Mouse (Mus musculus) kidney, embryonic 16.5 days (tissue): ENCODE data around the gene Gdf9. TPM values are rescaled to one million over a fixed set of nuclear protein-coding genes. Genes with fewer than 3 reads are reported as not detected.

Source experiments
- ATAC-seq: fragments of 200-750 bp; cut with Nextera tagmentation; 2 replicates; pipeline ENCODE4 v1.8.0; 2017; ENCODE audit warnings: moderate TSS enrichment; ENCODE audit not compliant: low FRiP score, low TSS enrichment
- H3K27ac ChIP-seq: fragments of 300-500 bp; sonication (generic); 2 replicates; pipeline ENCODE4 v1.5.1; 2014; ENCODE audit warnings: low read length
- H3K27me3 ChIP-seq: fragments of 300-500 bp; sonication (generic); 2 replicates; pipeline ENCODE4 v1.6.1; 2014; ENCODE audit warnings: low read length, control low read depth, mixed read lengths; ENCODE audit not compliant: insufficient read depth
- H3K36me3 ChIP-seq: fragments of 300-500 bp; sonication (generic); 2 replicates; pipeline ENCODE4 v1.6.1; 2014; ENCODE audit warnings: low read length, control low read depth, mixed read lengths; ENCODE audit not compliant: insufficient read depth
- H3K4me1 ChIP-seq: fragments of 300-500 bp; sonication (generic); 2 replicates; pipeline ENCODE4 v1.6.1; 2014; ENCODE audit warnings: low read length, control low read depth, mixed read lengths; ENCODE audit not compliant: insufficient read depth
- H3K4me2 ChIP-seq: fragments of 300-500 bp; sonication (generic); replicated peaks from 2 replicates; pipeline ENCODE4 v1.6.1; 2014; ENCODE audit warnings: low read depth, low read length
- H3K4me3 ChIP-seq: fragments of 300-500 bp; sonication (generic); 2 replicates; pipeline ENCODE4 v1.5.1; 2014; ENCODE audit warnings: mild to moderate bottlenecking, low read length
- H3K9ac ChIP-seq: fragments of 300-500 bp; sonication (generic); replicated peaks from 2 replicates; pipeline ENCODE4 v1.6.1; 2014; ENCODE audit warnings: low read length
- H3K9me3 ChIP-seq: fragments of 300-500 bp; sonication (generic); 2 replicates; pipeline ENCODE4 v1.6.1; 2016; ENCODE audit warnings: low read length, control low read depth
- WGBS: fragments of 180-500 bp; shearing (Covaris S2); extraction: QIAGEN DNeasy Blood & Tissue Kit; methylation state at CpG from one replicate; pipeline ENCODE4 v1.1.7; 2014; 5-methylcytosine and 5-hydroxymethylcytosine counted together
- polyA plus RNA-seq: library from polyadenylated mRNA; unstranded; fragments of >200 nt; fragmentation: Nextera tagmentation; extraction: Ambion mirVana; gene quantifications from 2 replicates; pipeline ENCODE4 v1.2.1, GENCODE M21; 2015

Gene Gdf9
- polyA plus RNA-seq, 1 experiment from 2014 or later = 1.2 TPM

DNA sequence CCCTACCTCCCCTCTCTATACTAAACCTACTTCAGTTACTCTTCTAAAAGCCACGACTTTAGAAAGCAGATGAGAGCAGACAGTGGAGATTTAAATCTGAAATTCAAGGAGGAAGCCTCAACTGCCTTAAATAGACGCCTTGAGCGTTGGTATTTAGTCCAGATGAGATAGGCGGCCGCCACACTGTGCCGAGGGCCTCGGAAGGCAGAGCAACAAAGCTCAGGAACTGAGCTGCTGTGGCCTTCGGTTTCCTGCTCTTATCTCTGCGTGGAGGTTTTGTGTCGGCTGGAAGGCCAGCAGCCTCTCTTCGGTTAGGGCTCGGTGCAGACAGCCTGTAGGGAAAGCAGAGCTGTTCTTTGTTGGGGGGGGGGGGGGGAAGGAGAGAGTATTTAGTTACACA, 11.1 kb downstream of the Gdf9 start:
- WGBS = 24% methylated on average over 12 of the region's 12 CpGs
- no peaks in the 10 kb centered on the region for H3K9me3 ChIP-seq
- H3K4me2 ChIP-seq = no peak overlapping the region
- H3K27me3 ChIP-seq = no peaks in the 10 kb centered on the region
- ATAC-seq = no peak
- H3K4me3 ChIP-seq = no peak overlapping the region
- H3K4me1 ChIP-seq = peaks cover 3% of the 10 kb centered on the region; the same call in 1 of the 2 replicates
- H3K36me3 ChIP-seq = no peaks in the 10 kb centered on the region
- H3K27ac ChIP-seq = peak overlapping the region; percentile 7; the same call in 1 of the 2 replicates
- 0 out of 2 replicates have a peak overlapping the region, but pooled peaks have one; percentile 13 for H3K9ac ChIP-seq

- H3K4me1 ChIP-seq = peaks cover 3% of the 10 kb centered on the region; the same call in 1 of the 2 replicates
- H3K27me3 ChIP-seq = no peaks in the 10 kb centered on the region
- H3K4me3 ChIP-seq = no peak overlapping the region
- H3K4me2 ChIP-seq = no peak overlapping the region
- no peak for ATAC-seq
- WGBS = 37% methylated on average over 6 of the region's 6 CpGs
- H3K27ac ChIP-seq = no peak overlapping the region
- no peak overlapping the region for H3K9ac ChIP-seq
- no peaks in the 10 kb centered on the region for H3K36me3 ChIP-seq
- no peaks in the 10 kb centered on the region for H3K9me3 ChIP-seq
Measured at GRCm38 (mm10) chr11:53443861-53444260, 13.0 kb downstream of the Gdf9 start.

DNA sequence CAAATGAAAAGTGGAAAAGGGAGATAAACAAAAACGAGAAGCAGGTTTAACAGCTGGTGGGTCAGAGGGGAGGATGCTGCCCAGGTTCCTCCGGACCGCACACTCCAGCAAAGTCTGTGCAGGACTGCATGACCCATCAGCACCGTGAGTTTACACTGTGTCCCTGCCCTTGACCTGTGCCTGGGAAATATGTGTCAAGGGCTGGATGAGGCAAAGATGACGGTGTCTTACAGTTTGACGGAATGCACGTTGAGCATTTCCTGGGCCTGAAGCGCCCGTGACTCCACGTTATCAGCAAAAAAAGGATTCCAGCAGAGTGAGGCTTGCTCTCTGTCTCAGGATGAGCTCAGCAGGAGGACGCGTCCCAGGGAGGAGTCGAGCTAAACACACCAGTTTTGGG, 14.7 kb downstream of the Gdf9 start:
- WGBS = 69% methylated on average over 13 of the region's 13 CpGs
- Histone ChIP-seq H3K9ac (no peak overlapping the region), H3K4me1 (peaks cover 3% of the 10 kb centered on the region; the same call in 1 of the 2 replicates), H3K4me2 (no peak overlapping the region), H3K27me3 (no peaks in the 10 kb centered on the region), H3K4me3 (no peak overlapping the region), H3K9me3 (no peaks in the 10 kb centered on the region), H3K27ac (no peak overlapping the region), H3K36me3 (no peaks in the 10 kb centered on the region)
- ATAC-seq = no peak

GRCm38 (mm10) chr11:53446183-53446582, 15.4 kb downstream of the Gdf9 start:
- Histone ChIP-seq H3K4me2 (no peak overlapping the region), H3K27me3 (no peaks in the 10 kb centered on the region), H3K9ac (no peak overlapping the region), H3K4me1 (peaks cover 3% of the 10 kb centered on the region; the same call in 1 of the 2 replicates), H3K27ac (no peak overlapping the region), H3K36me3 (no peaks in the 10 kb centered on the region), H3K9me3 (no peaks in the 10 kb centered on the region), H3K4me3 (no peak overlapping the region)
- WGBS = 87% methylated on average over 13 of the region's 13 CpGs
- ATAC-seq = no peak

DNA sequence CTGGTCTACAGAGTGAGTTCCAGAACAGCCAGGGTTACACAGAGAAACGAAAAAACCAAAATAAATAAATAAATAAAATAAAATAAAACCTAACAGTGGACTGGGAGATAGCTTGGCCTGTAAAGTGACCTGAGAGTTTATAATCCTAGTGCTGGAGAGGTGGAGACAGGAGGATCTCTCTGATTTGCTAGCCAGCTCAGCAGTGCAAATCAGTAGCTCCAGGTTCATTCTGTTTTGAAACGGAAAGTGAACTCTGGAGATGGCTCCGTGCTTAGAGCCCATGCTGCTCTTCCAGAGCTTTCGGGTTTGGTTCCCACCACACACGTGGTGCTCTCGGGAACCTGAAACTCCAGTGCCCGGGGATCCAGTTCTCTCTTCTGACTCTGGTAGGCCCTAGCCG, 17.2 kb downstream of the Gdf9 start:
- no peak for ATAC-seq
- H3K36me3 ChIP-seq = no peaks in the 10 kb centered on the region
- H3K9ac ChIP-seq = no peak overlapping the region
- no peaks in the 10 kb centered on the region for H3K4me1 ChIP-seq
- 90% methylated on average over 8 of the region's 8 CpGs for WGBS
- H3K27me3 ChIP-seq = no peaks in the 10 kb centered on the region
- no peak overlapping the region for H3K4me3 ChIP-seq
- H3K27ac ChIP-seq = no peak overlapping the region
- H3K4me2 ChIP-seq = no peak overlapping the region
- H3K9me3 ChIP-seq = no peaks in the 10 kb centered on the region

DNA sequence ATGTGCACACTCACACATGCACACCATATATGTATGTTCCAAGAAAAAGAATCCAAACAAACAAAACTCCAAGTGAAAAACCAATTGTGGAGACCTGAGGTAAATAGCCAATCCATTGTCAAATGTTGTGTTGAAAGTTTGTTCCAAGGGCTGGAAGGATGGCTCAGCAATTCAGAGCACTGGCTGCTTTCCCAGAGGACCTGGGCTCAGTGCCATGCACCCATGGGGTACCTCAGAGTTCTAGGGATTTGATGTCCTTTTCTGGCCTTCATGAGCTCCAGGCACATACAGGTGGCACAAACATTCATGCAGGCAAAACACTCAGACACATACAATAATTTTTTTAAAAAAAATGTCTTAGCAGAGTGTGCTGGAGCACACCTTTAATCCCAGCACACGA, 17.7 kb downstream of the Gdf9 start:
- Histone ChIP-seq H3K9me3 (no peaks in the 10 kb centered on the region), H3K27me3 (no peaks in the 10 kb centered on the region), H3K27ac (no peak overlapping the region), H3K4me1 (no peaks in the 10 kb centered on the region), H3K36me3 (no peaks in the 10 kb centered on the region), H3K9ac (no peak overlapping the region), H3K4me3 (no peak overlapping the region), H3K4me2 (no peak overlapping the region)
- WGBS = 78% methylated on average over 1 of the region's 1 CpGs
- no peak for ATAC-seq

- ATAC-seq = no peak
- no peak overlapping the region for H3K9ac ChIP-seq
- H3K4me3 ChIP-seq = no peak overlapping the region
- 30% methylated on average over 14 of the region's 15 CpGs for WGBS
- no peaks in the 10 kb centered on the region for H3K4me1 ChIP-seq
- no peak overlapping the region for H3K4me2 ChIP-seq
- H3K27me3 ChIP-seq = no peaks in the 10 kb centered on the region
- no peaks in the 10 kb centered on the region for H3K9me3 ChIP-seq
- H3K36me3 ChIP-seq = no peaks in the 10 kb centered on the region
- no peak overlapping the region for H3K27ac ChIP-seq
Measured at GRCm38 (mm10) chr11:53450070-53450705, 19.4 kb downstream of the Gdf9 start.

GRCm38 (mm10) chr11:53451361-53451760, 20.5 kb downstream of the Gdf9 start:
- ATAC-seq = no peak
- Histone ChIP-seq H3K27me3 (no peaks in the 10 kb centered on the region), H3K36me3 (no peaks in the 10 kb centered on the region), H3K9ac (no peak overlapping the region), H3K4me1 (no peaks in the 10 kb centered on the region), H3K27ac (no peak overlapping the region), H3K9me3 (no peaks in the 10 kb centered on the region), H3K4me3 (no peak overlapping the region), H3K4me2 (no peak overlapping the region)
- WGBS = 55% methylated on average over 2 of the region's 2 CpGs

GRCm38 (mm10) chr11:53452396-53452795, 21.6 kb downstream of the Gdf9 start:
- Histone ChIP-seq H3K4me2 (no peak overlapping the region), H3K9me3 (no peaks in the 10 kb centered on the region), H3K9ac (no peak overlapping the region), H3K4me3 (no peak overlapping the region), H3K27me3 (no peaks in the 10 kb centered on the region), H3K4me1 (peaks cover 3% of the 10 kb centered on the region; the same call in 1 of the 2 replicates), H3K36me3 (no peaks in the 10 kb centered on the region), H3K27ac (no peak overlapping the region)
- ATAC-seq = no peak
- whole genome bisulfite sequencing = 94% methylated on average over 9 of the region's 9 CpGs

- Histone ChIP-seq H3K9ac (no peak overlapping the region), H3K4me2 (no peak overlapping the region), H3K36me3 (no peaks in the 10 kb centered on the region), H3K4me1 (peaks cover 6% of the 10 kb centered on the region; the same call in 1 of the 2 replicates), H3K27ac (no peak overlapping the region), H3K27me3 (0 out of 2 replicates have a peak, but pooled peaks cover 1% of the 10 kb centered on the region), H3K9me3 (no peaks in the 10 kb centered on the region), H3K4me3 (no peak overlapping the region)
- WGBS = 91% methylated on average over 5 of the region's 5 CpGs
- no peak for ATAC-seq
Measured at GRCm38 (mm10) chr11:53453031-53453430, 22.2 kb downstream of the Gdf9 start.
